Mouse (Mus musculus): Measurements from ENCODE around the gene Zmat5. TPM values are rescaled to one million over a fixed set of nuclear protein-coding genes. Genes with fewer than 3 reads are reported as not detected.

Zmat5 gene
- polyA plus RNA-seq, 1 experiment from 2014 or later, result 31.0 TPM

- H3K27ac ChIP-seq, result no peak overlapping the region
- no peak overlapping the region for H3K4me2 ChIP-seq
- DNase-seq (peak; percentile 31), ATAC-seq (ENCODE audit: low read depth) (no peak)
- 25% methylated on average over 3 of the region's 3 CpGs for WGBS (ENCODE audit: insufficient replicate concordance)
- H3K4me3 ChIP-seq (replicated peaks), result no peak overlapping the region
- peaks cover 17% of the 10 kb centered on the region for H3K36me3 ChIP-seq
- H3K9me3 ChIP-seq (replicated peaks), result no peaks in the 10 kb centered on the region
- H3K27me3 ChIP-seq, result no peaks in the 10 kb centered on the region
- no peak overlapping the region for H3K9ac ChIP-seq
- H3K4me1 ChIP-seq (replicated peaks), result no peaks in the 10 kb centered on the region
Measured at GRCm38 (mm10) chr11:4772925-4773324, 68.4 kb downstream of the Zmat5 start.

GRCm38 (mm10) chr11:4780927-4781326, 76.4 kb downstream of the Zmat5 start:
- WGBS (ENCODE audit: insufficient replicate concordance), result 75% methylated on average over 3 of the region's 3 CpGs
- no peak for DNase-seq
- H3K9ac ChIP-seq, result no peak overlapping the region
- H3K27ac ChIP-seq, result no peak overlapping the region
- ATAC-seq (ENCODE audit: low read depth), result no peak
- peaks cover 53% of the 10 kb centered on the region for H3K36me3 ChIP-seq
- H3K27me3 ChIP-seq, result no peaks in the 10 kb centered on the region
- H3K4me2 ChIP-seq, result no peak overlapping the region
- H3K9me3 ChIP-seq (replicated peaks), result no peaks in the 10 kb centered on the region
- no peaks in the 10 kb centered on the region for H3K4me1 ChIP-seq (replicated peaks)
- H3K4me3 ChIP-seq (replicated peaks), result no peak overlapping the region

- H3K4me2 ChIP-seq, result no peak overlapping the region
- WGBS (ENCODE audit: insufficient replicate concordance), result 64% methylated on average over 3 of the region's 3 CpGs
- H3K4me1 ChIP-seq (replicated peaks), result no peaks in the 10 kb centered on the region
- H3K27me3 ChIP-seq, result no peaks in the 10 kb centered on the region
- no peak overlapping the region for H3K4me3 ChIP-seq (replicated peaks)
- H3K9me3 ChIP-seq (replicated peaks), result no peaks in the 10 kb centered on the region
- ATAC-seq (ENCODE audit: low read depth) (no peak), DNase-seq (no peak)
- H3K36me3 ChIP-seq, result peaks cover 63% of the 10 kb centered on the region
- H3K9ac ChIP-seq, result no peak overlapping the region
- H3K27ac ChIP-seq, result no peak overlapping the region
Measured at GRCm38 (mm10) chr11:4783116-4783515, 78.6 kb downstream of the Zmat5 start.

GRCm38 (mm10) chr11:4784629-4785142, 80.2 kb downstream of the Zmat5 start:
- DNase-seq (no peak), ATAC-seq (ENCODE audit: low read depth) (no peak)
- 52% methylated on average over 5 of the region's 5 CpGs for WGBS (ENCODE audit: insufficient replicate concordance)
- H3K9ac ChIP-seq, result no peak overlapping the region
- H3K36me3 ChIP-seq, result peaks cover 61% of the 10 kb centered on the region
- no peak overlapping the region for H3K4me2 ChIP-seq
- no peaks in the 10 kb centered on the region for H3K4me1 ChIP-seq (replicated peaks)
- no peak overlapping the region for H3K4me3 ChIP-seq (replicated peaks)
- H3K9me3 ChIP-seq (replicated peaks), result no peaks in the 10 kb centered on the region
- H3K27ac ChIP-seq, result no peak overlapping the region
- H3K27me3 ChIP-seq, result no peaks in the 10 kb centered on the region

Other genes starting within 250 kb of the Zmat5 start
- 24.0 and 28.1 TPM in 2 replicates for gene Mtmr3, start 109.8 kb upstream of the Zmat5 start, polyA plus RNA-seq (2015; fragmentation: Nextera tagmentation; extraction: Ambion mirVana)
- not detected in 2 replicates for gene Gm11032, start 84.6 kb upstream of the Zmat5 start, polyA plus RNA-seq (2015; fragmentation: Nextera tagmentation; extraction: Ambion mirVana)
- gene Ascc2, start 66.9 kb upstream of the Zmat5 start, polyA plus RNA-seq (2015; fragmentation: Nextera tagmentation; extraction: Ambion mirVana), result 18.9 and 23.9 TPM in 2 replicates
- 687 and 723 TPM in 2 replicates for gene Uqcr10, start 336 bp upstream of the Zmat5 start, polyA plus RNA-seq (2015; fragmentation: Nextera tagmentation; extraction: Ambion mirVana)
- gene Cabp7, start 42.1 kb downstream of the Zmat5 start, polyA plus RNA-seq (2015; fragmentation: Nextera tagmentation; extraction: Ambion mirVana), result 0.06 TPM in 1 of 2 replicates, not detected in the other
- gene Nf2, start 144.9 kb downstream of the Zmat5 start, polyA plus RNA-seq (2015; fragmentation: Nextera tagmentation; extraction: Ambion mirVana), result 16.7 and 22.5 TPM in 2 replicates
- gene Nipsnap1, start 169.3 kb downstream of the Zmat5 start, polyA plus RNA-seq (2015; fragmentation: Nextera tagmentation; extraction: Ambion mirVana), result 74.2 and 81.4 TPM in 2 replicates
- gene Thoc5, start 190.6 kb downstream of the Zmat5 start, polyA plus RNA-seq (2015; fragmentation: Nextera tagmentation; extraction: Ambion mirVana), result 21.7 and 25.9 TPM in 2 replicates
- 0.27 and 0.34 TPM in 2 replicates for gene Nefh, start 243.4 kb downstream of the Zmat5 start, polyA plus RNA-seq (2015; fragmentation: Nextera tagmentation; extraction: Ambion mirVana)

All from liver, embryonic 13.5 days (tissue).